13 mouse cellular contexts compared by ENCODE assay signal in the genomic region with DNA sequence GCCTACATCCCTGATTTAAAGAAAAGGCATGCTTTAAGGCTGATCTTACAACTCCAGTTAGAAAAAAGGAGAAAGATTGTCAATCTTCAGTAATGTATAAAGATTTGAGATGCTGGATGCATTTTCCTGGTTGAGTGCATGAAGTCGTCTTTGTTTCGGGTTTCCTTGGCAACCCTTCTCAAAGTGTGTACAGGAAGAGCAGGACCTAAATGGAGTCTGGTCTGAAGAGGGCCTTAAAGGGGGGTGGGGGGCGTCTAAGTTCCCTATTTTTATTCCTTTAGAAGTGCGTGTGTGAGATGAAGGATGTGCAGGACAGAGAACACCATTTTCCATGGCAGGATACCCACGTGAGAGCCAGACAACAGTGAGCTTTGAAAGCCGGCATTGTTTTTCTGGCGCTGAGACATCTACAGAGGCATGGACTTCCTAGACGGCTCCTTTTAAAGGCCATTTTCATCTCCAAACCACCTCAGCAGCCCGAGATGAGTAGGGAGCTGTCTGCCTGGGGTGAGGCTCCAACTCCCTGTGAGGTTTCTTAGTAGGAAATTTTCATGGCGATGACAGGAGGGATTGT.
DNase-seq lines count a peak whose midpoint lies in the region; ATAC-seq and TF ChIP-seq lines count a peak whose summit lies in the region.
"Had no signal": no experiment of that assay in that cellular context is flagged by ENCODE, and none has a peak within 500 bp of the region (broad histone marks: within the 10 kb centered on the region; RNA-seq: fewer than 3 reads in every experiment).

No protein-coding gene starts in this region.

- H3K9ac ChIP-seq in forebrain, embryonic 15.5 days (replicated peaks): no peak overlapping the region
- no peak overlapping the region for H3K9ac ChIP-seq in midbrain, embryonic 13.5 days (replicated peaks)
- H3K9ac ChIP-seq: limb, embryonic 12.5 days had no signal

- H3K36me3 ChIP-seq in forebrain, embryonic 15.5 days: no peaks in the 10 kb centered on the region
- H3K36me3 ChIP-seq in midbrain, embryonic 13.5 days: no peaks in the 10 kb centered on the region
- H3K36me3 ChIP-seq: limb, embryonic 12.5 days had no signal

- peak; percentile 67 for ATAC-seq in forebrain, embryonic 15.5 days (replicated peaks)
- ATAC-seq in midbrain, embryonic 13.5 days: peak; percentile 64; the same call in 1 of the 2 replicates
- ATAC-seq: intestine, postnatal 0 days had no signal

- peak overlapping the region; percentile 56 for H3K27ac ChIP-seq in forebrain, embryonic 15.5 days (replicated peaks)
- H3K27ac ChIP-seq in midbrain, embryonic 13.5 days: peak overlapping the region; percentile 35; the same call in 1 of the 2 replicates
- no peak overlapping the region for H3K27ac ChIP-seq in gastrocnemius, adult 2 months
- H3K27ac ChIP-seq: heart, adult 2 months; limb, embryonic 12.5 days had no signal

- WGBS in forebrain, embryonic 15.5 days: 18% methylated on average over 10 of the region's 10 CpGs
- WGBS in midbrain, embryonic 13.5 days: 24% methylated on average over 10 of the region's 10 CpGs

- peaks cover 14% of the 10 kb centered on the region for H3K4me1 ChIP-seq in forebrain, embryonic 15.5 days
- peaks cover 7% of the 10 kb centered on the region; the same call in 1 of the 2 replicates for H3K4me1 ChIP-seq in midbrain, embryonic 13.5 days (replicated peaks)
- H3K4me1 ChIP-seq: limb, embryonic 12.5 days had no signal

- TF ChIP-seq CTCF in brain, embryonic 14.5 days (IDR thresholded peaks at IDR 0.05; ENCODE audit: borderline replicate concordance, extremely low read depth, insufficient read depth, insufficient read length): no peak
- TF ChIP-seq CTCF in gastrocnemius, adult 2 months (IDR thresholded peaks at IDR 0.05): no peak

- intact Hi-C loops in gastrocnemius, adult 2 months (cut with DNase I): no loop called here

- no peak for TF ChIP-seq POLR2A in brain, embryonic 14.5 days (IDR thresholded peaks at IDR 0.05; ENCODE audit: borderline replicate concordance, extremely low read depth, insufficient read depth, insufficient read length, poor library complexity, severe bottlenecking)

- 0 out of 2 replicates have a peak overlapping the region, but pooled peaks have one; percentile 13 for H3K4me2 ChIP-seq in forebrain, embryonic 15.5 days (replicated peaks)
- H3K4me2 ChIP-seq in midbrain, embryonic 13.5 days (replicated peaks): peak overlapping the region; percentile 22; the same call in 1 of the 2 replicates
- H3K4me2 ChIP-seq: limb, embryonic 12.5 days had no signal

- no peaks in the 10 kb centered on the region for H3K9me3 ChIP-seq in forebrain, embryonic 15.5 days
- no peaks in the 10 kb centered on the region for H3K9me3 ChIP-seq in midbrain, embryonic 13.5 days
- H3K9me3 ChIP-seq: limb, embryonic 12.5 days had no signal

- DNase-seq in embryo, embryonic 10.5 days (ENCODE audit: low spot score): peak; percentile 12
- no peak for DNase-seq in embryo, embryonic 10 days (ENCODE audit: low spot score)
- peak; percentile 88 for DNase-seq in brain, embryonic 14.5 days (ENCODE audit: low read depth)
- no peak for DNase-seq in frontal cortex, postnatal 36 days (ENCODE audit: low spot score in 2 of 2)
- no peak for DNase-seq in gastrocnemius, adult 2 months
- DNase-seq in gastrocnemius, postnatal 4 days (ENCODE audit: low spot score in 2 of 2): no peak
- DNase-seq: cerebellum, adult 9-11 months; heart, adult 2 months; kidney, postnatal 36 days had no signal

- no peak overlapping the region for H3K4me3 ChIP-seq in forebrain, embryonic 15.5 days
- H3K4me3 ChIP-seq in midbrain, embryonic 13.5 days (replicated peaks): no peak overlapping the region
- H3K4me3 ChIP-seq in gastrocnemius, adult 2 months: no peak overlapping the region
- H3K4me3 ChIP-seq: heart, adult 2 months; limb, embryonic 12.5 days had no signal

- no peaks in the 10 kb centered on the region for H3K27me3 ChIP-seq in forebrain, embryonic 15.5 days
- peaks cover 6% of the 10 kb centered on the region for H3K27me3 ChIP-seq in midbrain, embryonic 13.5 days
- H3K27me3 ChIP-seq: limb, embryonic 12.5 days had no signal

Comparison
In these comparisons a context has a peak if more than half of its experiments do, and no peak if none do; other contexts are left out.
1. DNase-seq: peak in embryo, embryonic 10.5 days (single experiment) and brain, embryonic 14.5 days (single experiment); none in embryo, embryonic 10 days (single experiment), frontal cortex, postnatal 36 days (0 of 2), gastrocnemius, adult 2 months (single experiment) and gastrocnemius, postnatal 4 days (0 of 2).